Mouse (Mus musculus): Measurements from ENCODE around the gene Foxp2. TPM values are rescaled to one million over a fixed set of nuclear protein-coding genes. Genes with fewer than 3 reads are reported as not detected.
A peak's percentile ranks its signal among the peaks of the same experiment; 100 is the strongest.

Gene Foxp2
- total and polyA plus RNA-seq, 3 experiments = not detected

- no peaks in the 10 kb centered on the region for H3K36me3 ChIP-seq (replicated peaks in 1 of 2; ENCODE audit: control insufficient read depth in 1 of 2, insufficient read depth in 1 of 2, low read length in 1 of 2)
- TF ChIP-seq NELFE (IDR thresholded peaks at IDR 0.05; ENCODE audit: low read depth, low read length) (no peak), ZNF384 (IDR thresholded peaks at IDR 0.05; ENCODE audit: low read depth, low read length) (peak; percentile 78), RAD21 (IDR thresholded peaks at IDR 0.05; ENCODE audit: low read depth, low read length) (peak; percentile 42), CTCF (conservative IDR thresholded peaks at IDR 0.05 in 1 of 2, IDR thresholded peaks at IDR 0.05 in 1 of 2; ENCODE audit: low read depth in 2 of 2, low read length in 2 of 2) (peak; percentile 33 to 59; a peak in 3 of 4 replicates), SMC3 (IDR thresholded peaks at IDR 0.05; ENCODE audit: low read depth, low read length) (peak; percentile 49)
- no peaks in the 10 kb centered on the region for H3K9me3 ChIP-seq (replicated peaks; ENCODE audit: low read length)
- H3K4me3 ChIP-seq (replicated peaks in 1 of 3; ENCODE audit: low read depth in 2 of 3, low read length in 2 of 3, poor library complexity in 1 of 3) = no peak overlapping the region
- H3K27ac ChIP-seq (ENCODE audit: insufficient read depth, low read depth) = no peak overlapping the region
- no peaks in the 10 kb centered on the region for H3K4me1 ChIP-seq (ENCODE audit: control insufficient read depth in 1 of 2, insufficient read depth in 2 of 2)
- no peaks in the 10 kb centered on the region for H3K27me3 ChIP-seq (replicated peaks)
- DNase-seq (ENCODE audit: extremely low read depth) = peak; percentile 33
- dilution Hi-C loops (cut with MboI; ENCODE audit: extremely low pct_ligation_motif_present, extremely low pct_unique_long_range_greater_than_20kb, low sequenced_read_pairs) (no loop called here), in situ Hi-C loops (cut with MboI; ENCODE audit: low pct_ligation_motif_present, low pct_unique_long_range_greater_than_20kb, low sequenced_read_pairs) (no loop called here)
- no peak overlapping the region for H3K4me2 ChIP-seq (ENCODE audit: insufficient read depth, low read depth, poor library complexity, severe bottlenecking)
- no peaks in the 10 kb centered on the region for H3K79me2 ChIP-seq (replicated peaks; ENCODE audit: control insufficient read depth, extremely low read depth, insufficient read depth, poor library complexity, severe bottlenecking)
- H3K9ac ChIP-seq (ENCODE audit: insufficient read depth, low read depth) = no peak overlapping the region
Measured at GRCm38 (mm10) chr6:15163508-15164053, 262.4 kb downstream of the Foxp2 start.

GRCm38 (mm10) chr6:15176754-15177153 lies 275.6 kb downstream of the Foxp2 start:
- in situ Hi-C loops (cut with MboI; ENCODE audit: low pct_ligation_motif_present, low pct_unique_long_range_greater_than_20kb, low sequenced_read_pairs) = no loop called here
- peaks cover 0 to 10% of the 10 kb centered on the region in 2 experiments; a peak in 2 of 4 replicates for H3K4me1 ChIP-seq (ENCODE audit: control insufficient read depth in 1 of 2, insufficient read depth in 2 of 2)
- no peak overlapping the region for H3K27ac ChIP-seq (ENCODE audit: insufficient read depth, low read depth)
- no peak for TF ChIP-seq KAT2A (IDR thresholded peaks at IDR 0.05; ENCODE audit: insufficient replicate concordance, low read length)
- TF ChIP-seq USF1 (IDR thresholded peaks at IDR 0.05; ENCODE audit: low read depth, low read length) = no peak
- TF ChIP-seq NELFE (IDR thresholded peaks at IDR 0.05; ENCODE audit: low read depth, low read length) = no peak
- peak; percentile 40 for TF ChIP-seq RAD21 (IDR thresholded peaks at IDR 0.05; ENCODE audit: low read depth, low read length)
- TF ChIP-seq SMC3 (IDR thresholded peaks at IDR 0.05; ENCODE audit: low read depth, low read length) = peak; percentile 31
- peak; percentile 30 to 56; a peak in 3 of 4 replicates for TF ChIP-seq CTCF (conservative IDR thresholded peaks at IDR 0.05 in 1 of 2, IDR thresholded peaks at IDR 0.05 in 1 of 2; ENCODE audit: low read depth in 2 of 2, low read length in 2 of 2)
- no peak for TF ChIP-seq JUN (IDR thresholded peaks at IDR 0.05; ENCODE audit: insufficient read depth, low read depth, low read length)
- no peak for TF ChIP-seq NRF1 (IDR thresholded peaks at IDR 0.05; ENCODE audit: low read depth, low read length)
- no peak for TF ChIP-seq PAX5 (IDR thresholded peaks at IDR 0.05; ENCODE audit: low read length)
- no peak for TF ChIP-seq E2F4 (IDR thresholded peaks at IDR 0.05; ENCODE audit: insufficient replicate concordance, low read depth, low read length)
- no peak overlapping the region for H3K4me2 ChIP-seq (ENCODE audit: insufficient read depth, low read depth, poor library complexity, severe bottlenecking)
- no peaks in the 10 kb centered on the region for H3K36me3 ChIP-seq (replicated peaks in 1 of 2; ENCODE audit: control insufficient read depth in 1 of 2, insufficient read depth in 1 of 2, low read length in 1 of 2)
- no peaks in the 10 kb centered on the region for H3K9me3 ChIP-seq (replicated peaks; ENCODE audit: low read length)
- H3K79me2 ChIP-seq (replicated peaks; ENCODE audit: control insufficient read depth, extremely low read depth, insufficient read depth, poor library complexity, severe bottlenecking) = no peaks in the 10 kb centered on the region
- DNase-seq (ENCODE audit: extremely low read depth) = peak; percentile 17
- H3K4me3 ChIP-seq (replicated peaks in 1 of 3; ENCODE audit: low read depth in 2 of 3, low read length in 2 of 3, poor library complexity in 1 of 3) = no peak overlapping the region
- no peak overlapping the region for H3K9ac ChIP-seq (ENCODE audit: insufficient read depth, low read depth)
- no peaks in the 10 kb centered on the region for H3K27me3 ChIP-seq (replicated peaks)
- dilution Hi-C loops (cut with MboI; ENCODE audit: extremely low pct_ligation_motif_present, extremely low pct_unique_long_range_greater_than_20kb, low sequenced_read_pairs) = no loop called here

GRCm38 (mm10) chr6:15192877-15193276 lies 291.7 kb downstream of the Foxp2 start:
- no peak overlapping the region for H3K9ac ChIP-seq (ENCODE audit: insufficient read depth, low read depth)
- dilution Hi-C loops (cut with MboI; ENCODE audit: extremely low pct_ligation_motif_present, extremely low pct_unique_long_range_greater_than_20kb, low sequenced_read_pairs) (no loop called here), in situ Hi-C loops (cut with MboI; ENCODE audit: low pct_ligation_motif_present, low pct_unique_long_range_greater_than_20kb, low sequenced_read_pairs) (no loop called here)
- no peaks in the 10 kb centered on the region for H3K9me3 ChIP-seq (replicated peaks; ENCODE audit: low read length)
- no peak overlapping the region for H3K4me2 ChIP-seq (ENCODE audit: insufficient read depth, low read depth, poor library complexity, severe bottlenecking)
- H3K4me1 ChIP-seq (ENCODE audit: control insufficient read depth in 1 of 2, insufficient read depth in 2 of 2) = no peaks in the 10 kb centered on the region
- H3K27me3 ChIP-seq (replicated peaks) = no peaks in the 10 kb centered on the region
- no peak for DNase-seq (ENCODE audit: extremely low read depth)
- no peak overlapping the region for H3K27ac ChIP-seq (ENCODE audit: insufficient read depth, low read depth)
- no peaks in the 10 kb centered on the region for H3K36me3 ChIP-seq (replicated peaks in 1 of 2; ENCODE audit: control insufficient read depth in 1 of 2, insufficient read depth in 1 of 2, low read length in 1 of 2)
- no peak overlapping the region for H3K4me3 ChIP-seq (replicated peaks in 1 of 3; ENCODE audit: low read depth in 2 of 3, low read length in 2 of 3, poor library complexity in 1 of 3)
- no peaks in the 10 kb centered on the region for H3K79me2 ChIP-seq (replicated peaks; ENCODE audit: control insufficient read depth, extremely low read depth, insufficient read depth, poor library complexity, severe bottlenecking)
- peak in 1 of 2 experiments; percentile 24; a peak in 1 of 4 replicates for TF ChIP-seq CTCF (conservative IDR thresholded peaks at IDR 0.05 in 1 of 2, IDR thresholded peaks at IDR 0.05 in 1 of 2; ENCODE audit: low read depth in 2 of 2, low read length in 2 of 2)
- TF ChIP-seq RAD21 (IDR thresholded peaks at IDR 0.05; ENCODE audit: low read depth, low read length) = peak; percentile 6
- TF ChIP-seq ZC3H11A (IDR thresholded peaks at IDR 0.05; ENCODE audit: low read depth, low read length) = no peak
- TF ChIP-seq USF1 (IDR thresholded peaks at IDR 0.05; ENCODE audit: low read depth, low read length) = no peak

Measured in CH12.LX (cell line).